In genomic region chr6:129532556-129532941, GRCm38 (mm10) we compare ENCODE assay signal across 8 mouse cellular contexts. TPM values are rescaled to one million over a fixed set of nuclear protein-coding genes. Genes with fewer than 3 reads are reported as not detected.
DNase-seq lines count a peak whose midpoint lies in the region; ATAC-seq and TF ChIP-seq lines count a peak whose summit lies in the region.

No protein-coding gene starts in this region.

- H3K36me3 ChIP-seq in C2C12 (ENCODE audit: control insufficient read depth, insufficient read depth), result peaks cover 3% of the 10 kb centered on the region
- peaks cover 5% of the 10 kb centered on the region for H3K36me3 ChIP-seq in heart, embryonic 14.5 days (ENCODE audit: control insufficient read depth, insufficient read depth, low read length)
- H3K36me3 ChIP-seq in kidney, postnatal 0 days (ENCODE audit: insufficient read depth, low read length), result no peaks in the 10 kb centered on the region
- H3K36me3 ChIP-seq in liver, embryonic 14.5 days (replicated peaks; ENCODE audit: control insufficient read depth, insufficient read depth, low read depth), result no peaks in the 10 kb centered on the region; the same call in 1 of the 2 replicates

- H3K27ac ChIP-seq in heart, embryonic 14.5 days (replicated peaks in 1 of 2; ENCODE audit: control insufficient read depth in 1 of 2, insufficient read depth in 1 of 2, low read depth in 2 of 2, low read length in 2 of 2), result peak overlapping the region; percentile 46 to 77
- peak overlapping the region; percentile 95 for H3K27ac ChIP-seq in kidney, postnatal 0 days
- H3K27ac ChIP-seq in liver, embryonic 14.5 days, result peak overlapping the region; percentile 56

- H3K4me2 ChIP-seq in heart, embryonic 14.5 days (ENCODE audit: low read length), result peak overlapping the region; percentile 88
- peak overlapping the region; percentile 83 for H3K4me2 ChIP-seq in kidney, postnatal 0 days (ENCODE audit: low read length)
- peak overlapping the region; percentile 80 for H3K4me2 ChIP-seq in liver, embryonic 14.5 days (ENCODE audit: low read depth)

- TF ChIP-seq CTCF in C2C12 (IDR thresholded peaks at IDR 0.05; ENCODE audit: control insufficient read depth, insufficient read depth, insufficient read length), result no peak
- peak; percentile 31; the same call in 1 of the 2 replicates for TF ChIP-seq CTCF in kidney, postnatal 0 days (IDR thresholded peaks at IDR 0.05; ENCODE audit: low read depth)
- no peak for TF ChIP-seq CTCF in liver, embryonic 14.5 days (IDR thresholded peaks at IDR 0.05; ENCODE audit: low read depth)

- peak overlapping the region; percentile 84 for H3K9ac ChIP-seq in heart, embryonic 14.5 days (ENCODE audit: low read length)
- peak overlapping the region; percentile 91; the same call in 1 of the 2 replicates for H3K9ac ChIP-seq in kidney, postnatal 0 days (ENCODE audit: low read depth, low read length)
- peak overlapping the region; percentile 91 for H3K9ac ChIP-seq in liver, embryonic 14.5 days (replicated peaks)

- peak overlapping the region; percentile 44 for H3ac ChIP-seq in C2C12 (ENCODE audit: control insufficient read depth, insufficient read length, low read depth)

- peak overlapping the region; percentile 87 for H3K4me3 ChIP-seq in C2C12 (ENCODE audit: insufficient read depth, poor library complexity, severe bottlenecking)
- H3K4me3 ChIP-seq in heart, embryonic 14.5 days (ENCODE audit: control insufficient read depth in 1 of 2, insufficient read depth in 1 of 2, low read depth in 1 of 2, low read length in 2 of 2), result peak overlapping the region; percentile 90 to 91
- H3K4me3 ChIP-seq in kidney, postnatal 0 days (replicated peaks; ENCODE audit: low read depth, low read length), result peak overlapping the region; percentile 95
- H3K4me3 ChIP-seq in liver, embryonic 14.5 days (ENCODE audit: insufficient read depth in 1 of 2, low read depth in 2 of 2, low read length in 2 of 2), result peak overlapping the region; percentile 37 to 89

- 30% methylated on average over 7 of the region's 7 CpGs for WGBS in heart, embryonic 14.5 days
- WGBS in kidney, postnatal 0 days, result 19% methylated on average over 7 of the region's 7 CpGs
- 36% methylated on average over 7 of the region's 7 CpGs for whole genome bisulfite sequencing in liver, embryonic 14.5 days (ENCODE audit: insufficient replicate concordance)

- no peaks in the 10 kb centered on the region for H3K27me3 ChIP-seq in C2C12 (ENCODE audit: control insufficient read depth, insufficient read depth, insufficient read length)
- no peaks in the 10 kb centered on the region for H3K27me3 ChIP-seq in heart, embryonic 14.5 days (ENCODE audit: control insufficient read depth, insufficient read depth, low read length)
- H3K27me3 ChIP-seq in kidney, postnatal 0 days (ENCODE audit: insufficient read depth, low read length), result no peaks in the 10 kb centered on the region
- no peaks in the 10 kb centered on the region for H3K27me3 ChIP-seq in liver, embryonic 14.5 days (ENCODE audit: control insufficient read depth, insufficient read depth, low read length)

- DNase-seq in adrenal gland, postnatal 25 days, result peak; percentile 71
- DNase-seq in fibroblast of lung, adult 2 months (ENCODE audit: low read depth), result peak; percentile 64
- DNase-seq in kidney, postnatal 0 days (ENCODE audit: low spot score), result peak; percentile 91
- DNase-seq in liver, embryonic 14.5 days (ENCODE audit: low read depth in 3 of 3, low spot score in 3 of 3), result peak in 2 of 3 experiments; percentile 20 to 37
- DNase-seq in naive thymus-derived CD4-positive, alpha-beta T cell, adult 2 months (ENCODE audit: low read depth), result peak; percentile 25
- peak; percentile 29 for DNase-seq in urinary bladder, postnatal 25 days (ENCODE audit: low spot score)

- TF ChIP-seq EP300 in liver, embryonic 14.5 days (IDR thresholded peaks at IDR 0.05; ENCODE audit: low read depth), result no peak

- H3K79me2 ChIP-seq in C2C12 (ENCODE audit: control insufficient read depth, insufficient read depth), result peaks cover 43% of the 10 kb centered on the region

- H3K79me3 ChIP-seq in C2C12 (ENCODE audit: low read depth), result peaks cover 27% of the 10 kb centered on the region

- ATAC-seq in heart, embryonic 14.5 days (ENCODE audit: insufficient number of reproducible peaks, insufficient read depth, low FRiP score, low read depth), result no peak; the same call in 1 of the 2 replicates
- peak; percentile 77 for ATAC-seq in kidney, postnatal 0 days (replicated peaks; ENCODE audit: low FRiP score, low read depth)
- peak; percentile 38 for ATAC-seq in liver, embryonic 14.5 days (ENCODE audit: insufficient read depth)

- H3K4me1 ChIP-seq in heart, embryonic 14.5 days (ENCODE audit: control insufficient read depth in 2 of 2, insufficient read depth in 2 of 2, low read length in 2 of 2), result peaks cover 8 to 16% of the 10 kb centered on the region in 2 experiments
- peaks cover 11% of the 10 kb centered on the region for H3K4me1 ChIP-seq in kidney, postnatal 0 days (replicated peaks; ENCODE audit: insufficient read depth, low read length)
- peaks cover 9 to 21% of the 10 kb centered on the region in 2 experiments for H3K4me1 ChIP-seq in liver, embryonic 14.5 days (replicated peaks; ENCODE audit: control insufficient read depth in 2 of 2, insufficient read depth in 2 of 2, low read length in 1 of 2)

- H3K9me3 ChIP-seq in heart, embryonic 14.5 days (ENCODE audit: control insufficient read depth, low read length), result no peaks in the 10 kb centered on the region
- no peaks in the 10 kb centered on the region for H3K9me3 ChIP-seq in kidney, postnatal 0 days (replicated peaks; ENCODE audit: low read length)
- H3K9me3 ChIP-seq in liver, embryonic 14.5 days (ENCODE audit: control insufficient read depth, low read length), result no peaks in the 10 kb centered on the region

TF ChIP-seq in C2C12, 6 proteins besides CTCF, POLR2A, EP300 and RAD21:
- TF ChIP-seq USF1 (IDR thresholded peaks at IDR 0.05; ENCODE audit: low read depth) (no peak), MYOG (IDR thresholded peaks at IDR 0.05; ENCODE audit: control insufficient read depth, extremely low read depth, insufficient read length) (no peak), MYOD1 (IDR thresholded peaks at IDR 0.05; ENCODE audit: control insufficient read depth, insufficient read length, low read depth) (no peak), CEBPB (IDR thresholded peaks at IDR 0.05; ENCODE audit: low read depth) (no peak), MAX (IDR thresholded peaks at IDR 0.05) (no peak), FOSL1 (IDR thresholded peaks at IDR 0.05; ENCODE audit: insufficient read depth, low read length, poor library complexity, severe bottlenecking) (no peak)

RNA-seq across cellular contexts. Expression of gene Gabarapl1, which starts 0.4 kb away (rescaled TPM):
- polyA plus RNA-seq in C2C12 (2012; fragmentation: generic; extraction: Trizol), result 64.3 TPM
- total RNA-seq in adrenal gland, postnatal 25 days (2021), result 251 and 260 TPM in 2 replicates
- polyA plus RNA-seq in heart, embryonic 14.5 days (2014; fragmentation: Nextera tagmentation; extraction: Ambion mirVana), result 12.1 and 16.3 TPM in 2 replicates
- polyA plus RNA-seq in kidney, postnatal 0 days (2015; fragmentation: Nextera tagmentation; extraction: Ambion mirVana), result 126 and 139 TPM in 2 replicates
- polyA plus RNA-seq in liver, embryonic 14.5 days (2012; rRNA removed), result 15.1 and 19.2 TPM in 2 replicates
- 8.2 and 9.1 TPM in 2 replicates for polyA plus RNA-seq in liver, embryonic 14.5 days (2014; fragmentation: Nextera tagmentation; extraction: Ambion mirVana)

RNA-seq across cellular contexts. Expression of gene Tmem52b, which starts 20.2 kb away (rescaled TPM):
- polyA plus RNA-seq in C2C12 (2012; fragmentation: generic; extraction: Trizol), result 0.02 TPM
- total RNA-seq in adrenal gland, postnatal 25 days (2021), result not detected in 2 replicates
- not detected in 2 replicates for polyA plus RNA-seq in heart, embryonic 14.5 days (2014; fragmentation: Nextera tagmentation; extraction: Ambion mirVana)
- 96.6 and 98.5 TPM in 2 replicates for polyA plus RNA-seq in kidney, postnatal 0 days (2015; fragmentation: Nextera tagmentation; extraction: Ambion mirVana)
- 0.01 TPM in 1 of 2 replicates, not detected in the other for polyA plus RNA-seq in liver, embryonic 14.5 days (2012; rRNA removed)
- polyA plus RNA-seq in liver, embryonic 14.5 days (2014; fragmentation: Nextera tagmentation; extraction: Ambion mirVana), result not detected in 2 replicates

RNA-seq across cellular contexts. Expression of gene Olr1, which starts 25.6 kb away (rescaled TPM):
- polyA plus RNA-seq in C2C12 (2012; fragmentation: generic; extraction: Trizol), result 0.99 TPM
- 0.24 TPM in 1 of 2 replicates, not detected in the other for total RNA-seq in adrenal gland, postnatal 25 days (2021)
- polyA plus RNA-seq in heart, embryonic 14.5 days (2014; fragmentation: Nextera tagmentation; extraction: Ambion mirVana), result 0.22 and 0.39 TPM in 2 replicates
- polyA plus RNA-seq in kidney, postnatal 0 days (2015; fragmentation: Nextera tagmentation; extraction: Ambion mirVana), result not detected in 2 replicates
- polyA plus RNA-seq in liver, embryonic 14.5 days (2012; rRNA removed), result 0.64 and 0.83 TPM in 2 replicates
- polyA plus RNA-seq in liver, embryonic 14.5 days (2014; fragmentation: Nextera tagmentation; extraction: Ambion mirVana), result 0.57 and 0.81 TPM in 2 replicates

RNA-seq across cellular contexts. Expression of gene Klre1, which starts 45.2 kb away (rescaled TPM):
- not detected for polyA plus RNA-seq in C2C12 (2012; fragmentation: generic; extraction: Trizol)
- total RNA-seq in adrenal gland, postnatal 25 days (2021), result not detected in 2 replicates
- polyA plus RNA-seq in heart, embryonic 14.5 days (2014; fragmentation: Nextera tagmentation; extraction: Ambion mirVana), result not detected in 2 replicates
- not detected in 2 replicates for polyA plus RNA-seq in kidney, postnatal 0 days (2015; fragmentation: Nextera tagmentation; extraction: Ambion mirVana)
- 0.03 TPM in 1 of 2 replicates, not detected in the other for polyA plus RNA-seq in liver, embryonic 14.5 days (2012; rRNA removed)
- not detected in 2 replicates for polyA plus RNA-seq in liver, embryonic 14.5 days (2014; fragmentation: Nextera tagmentation; extraction: Ambion mirVana)

RNA-seq across cellular contexts. Expression of gene Klrd1, which starts 59.0 kb away (rescaled TPM):
- not detected for polyA plus RNA-seq in C2C12 (2012; fragmentation: generic; extraction: Trizol)
- not detected in 2 replicates for total RNA-seq in adrenal gland, postnatal 25 days (2021)
- not detected in 2 replicates for polyA plus RNA-seq in heart, embryonic 14.5 days (2014; fragmentation: Nextera tagmentation; extraction: Ambion mirVana)
- polyA plus RNA-seq in kidney, postnatal 0 days (2015; fragmentation: Nextera tagmentation; extraction: Ambion mirVana), result 0.32 and 0.45 TPM in 2 replicates
- 0.19 and 0.23 TPM in 2 replicates for polyA plus RNA-seq in liver, embryonic 14.5 days (2012; rRNA removed)
- polyA plus RNA-seq in liver, embryonic 14.5 days (2014; fragmentation: Nextera tagmentation; extraction: Ambion mirVana), result 0.37 and 0.50 TPM in 2 replicates

Comparison
In these comparisons a context has a peak if more than half of its experiments do, and no peak if none do; other contexts are left out.
1. DNase-seq: peak in every context shown above with its lines; median percentile 91 in kidney, postnatal 0 days; 71 in adrenal gland, postnatal 25 days; 64 in fibroblast of lung, adult 2 months; 29 in urinary bladder, postnatal 25 days; 28 in liver, embryonic 14.5 days; 25 in naive thymus-derived CD4-positive, alpha-beta T cell, adult 2 months.
2. RNA of gene Tmem52b, which starts 20.2 kb away (polyA plus RNA-seq): 96.6 to 98.5 TPM in kidney, postnatal 0 days; 0.02 TPM in C2C12 (single experiment), not detected in heart, embryonic 14.5 days and 0.01 TPM in liver, embryonic 14.5 days; every median in the first group is over 10 times any median in the second.
3. Peak in every context shown above with its lines, with median percentiles within 50 percentile points of each other: H3K4me3 ChIP-seq, H3K27ac ChIP-seq, H3K4me2 ChIP-seq and H3K9ac ChIP-seq.